In the genomic region with DNA sequence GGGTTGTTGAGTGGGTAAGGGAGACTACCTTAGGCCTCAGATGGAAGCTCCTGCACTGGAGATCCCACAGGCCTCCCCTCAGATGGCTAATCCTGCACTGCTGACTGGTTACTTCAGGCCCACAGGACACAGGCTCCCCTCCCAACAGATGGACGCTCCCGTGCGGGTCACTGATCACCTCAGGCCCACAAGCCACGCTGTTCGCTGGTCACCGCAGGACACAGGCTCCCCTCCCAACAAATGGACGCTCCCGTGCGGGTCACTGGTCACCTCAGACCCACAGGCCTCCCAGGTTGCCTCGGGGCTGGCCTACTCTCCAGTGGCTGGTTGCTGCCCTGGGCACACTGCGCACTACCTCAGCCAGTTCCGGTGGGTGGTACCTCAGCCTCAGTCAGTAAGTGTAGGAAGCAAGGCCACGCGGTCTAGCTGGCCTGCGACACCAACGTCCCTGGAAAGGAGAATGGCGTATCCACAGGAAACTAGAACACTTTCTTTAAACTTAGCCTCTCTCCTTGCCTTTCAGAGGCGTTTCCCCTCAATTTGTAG, we compare ENCODE assay signal across 20 mouse cellular contexts. TPM values are rescaled to one million over a fixed set of nuclear protein-coding genes. Genes with fewer than 3 reads are reported as not detected.
A peak's percentile ranks its signal among the peaks of the same experiment; 100 is the strongest.
DNase-seq lines count a peak whose midpoint lies in the region; ATAC-seq and TF ChIP-seq lines count a peak whose summit lies in the region.
"Had no signal": no experiment of that assay in that cellular context is flagged by ENCODE, and none has a peak within 500 bp of the region (broad histone marks: within the 10 kb centered on the region; RNA-seq: fewer than 3 reads in every experiment).

TSS of gene Fam228a (minus strand) at position 400 of the 546 bp plus-strand sequence.

- no peaks in the 10 kb centered on the region for H3K27me3 ChIP-seq in limb, embryonic 15.5 days
- H3K27me3 ChIP-seq in limb, embryonic 10.5 days (ENCODE audit: low read depth, poor library complexity, severe bottlenecking) = peaks cover 5% of the 10 kb centered on the region; the same call in 1 of the 2 replicates
- H3K27me3 ChIP-seq in E14TG2a.4 (ENCODE audit: insufficient read depth, low read length) = no peaks in the 10 kb centered on the region
- H3K27me3 ChIP-seq: embryonic facial prominence, embryonic 13.5 days; intestine, embryonic 15.5 days had no signal

- H3K9me3 ChIP-seq in limb, embryonic 15.5 days = no peaks in the 10 kb centered on the region
- H3K9me3 ChIP-seq in limb, embryonic 10.5 days (replicated peaks) = no peaks in the 10 kb centered on the region
- H3K9me3 ChIP-seq in E14TG2a.4 (ENCODE audit: low read length) = no peaks in the 10 kb centered on the region
- no peaks in the 10 kb centered on the region for H3K9me3 ChIP-seq in ES-E14 (ENCODE audit: control insufficient read depth, insufficient read depth, low read depth, low read length)
- H3K9me3 ChIP-seq: embryonic facial prominence, embryonic 13.5 days; heart, embryonic 10.5 days; intestine, embryonic 15.5 days had no signal

- H3K27ac ChIP-seq in limb, embryonic 15.5 days = no peak within 1 kb of the TSS
- H3K27ac ChIP-seq in limb, embryonic 10.5 days = no peak within 1 kb of the TSS
- no peak within 1 kb of the TSS for H3K27ac ChIP-seq in ES-E14 (ENCODE audit: insufficient read depth, low read depth, low read length, poor library complexity, severe bottlenecking)
- H3K27ac ChIP-seq: embryonic facial prominence, embryonic 13.5 days; heart, embryonic 10.5 days; hindbrain, embryonic 14.5 days; intestine, embryonic 15.5 days had no signal

- 86% methylated on average over 18 of the region's 18 CpGs for WGBS in limb, embryonic 15.5 days
- WGBS in limb, embryonic 10.5 days = 88% methylated on average over 18 of the region's 18 CpGs

- no peak for TF ChIP-seq CTCF in E14TG2a.4 (conservative IDR thresholded peaks at IDR 0.05; ENCODE audit: low read length)

- H3K4me3 ChIP-seq in limb, embryonic 15.5 days = no peak within 1 kb of the TSS
- no peak within 1 kb of the TSS for H3K4me3 ChIP-seq in limb, embryonic 10.5 days
- peak within 1 kb of the TSS; percentile 57 for H3K4me3 ChIP-seq in E14TG2a.4 (replicated peaks; ENCODE audit: low read length)
- H3K4me3 ChIP-seq in ES-E14 (ENCODE audit: insufficient read depth in 1 of 2, low read depth in 1 of 2, low read length in 2 of 2, poor library complexity in 1 of 2, severe bottlenecking in 1 of 2) = peak within 1 kb of the TSS; percentile 16 to 31; a peak in 2 of 4 replicates
- H3K4me3 ChIP-seq: embryonic facial prominence, embryonic 13.5 days; heart, embryonic 10.5 days; intestine, embryonic 15.5 days had no signal

- H3K4me1 ChIP-seq in limb, embryonic 15.5 days = no peaks in the 10 kb centered on the region
- H3K4me1 ChIP-seq in limb, embryonic 10.5 days = peaks cover 3% of the 10 kb centered on the region; the same call in 1 of the 2 replicates
- H3K4me1 ChIP-seq in E14TG2a.4 (replicated peaks; ENCODE audit: low read depth, low read length) (peaks cover 7% of the 10 kb centered on the region), ES-E14 (ENCODE audit: control insufficient read depth in 2 of 2, insufficient read depth in 2 of 2, low read length in 2 of 2, poor library complexity in 1 of 2) (peaks cover 0 to 3% of the 10 kb centered on the region in 2 experiments; a peak in 1 of 4 replicates)
- H3K4me1 ChIP-seq: embryonic facial prominence, embryonic 13.5 days; heart, embryonic 10.5 days; intestine, embryonic 15.5 days had no signal

- H3K4me2 ChIP-seq in limb, embryonic 15.5 days = no peak within 1 kb of the TSS
- H3K4me2 ChIP-seq: embryonic facial prominence, embryonic 13.5 days; hindbrain, embryonic 14.5 days; intestine, embryonic 15.5 days had no signal

- in situ Hi-C loops in ES-E14 (cut with MboI; ENCODE audit: low sequenced_read_pairs in 2 of 2, unreplicated experiment in 2 of 2) = no loop called here

- H3K36me3 ChIP-seq in limb, embryonic 15.5 days = no peaks in the 10 kb centered on the region
- no peaks in the 10 kb centered on the region for H3K36me3 ChIP-seq in limb, embryonic 10.5 days
- H3K36me3 ChIP-seq in E14TG2a.4 (ENCODE audit: insufficient read depth, low read length) (no peaks in the 10 kb centered on the region), ES-E14 (ENCODE audit: control insufficient read depth, insufficient read depth, low read length, poor library complexity, severe bottlenecking) (no peaks in the 10 kb centered on the region)
- H3K36me3 ChIP-seq: embryonic facial prominence, embryonic 13.5 days; heart, embryonic 10.5 days; intestine, embryonic 15.5 days had no signal

- 0 out of 2 replicates have a peak, but pooled peaks have one; percentile 7 for ATAC-seq in limb, embryonic 15.5 days (ENCODE audit: insufficient number of reproducible peaks, low FRiP score, low TSS enrichment, low read depth)
- ATAC-seq: forebrain, embryonic 14.5 days; intestine, embryonic 15.5 days had no signal

- no peak for DNase-seq in limb, embryonic 10.5 days (ENCODE audit: low spot score)
- DNase-seq in ES-E14 (ENCODE audit: low read depth, low spot score) = no peak
- peak; percentile 57 for DNase-seq in retina, embryonic 14.5 days (ENCODE audit: low spot score)
- DNase-seq in frontal cortex, adult 2 months (ENCODE audit: extremely low spot score in 1 of 2, low spot score in 1 of 2) = no peak
- DNase-seq in thymus, postnatal 4 days = no peak
- DNase-seq: adrenal gland, adult 8-10 months; cerebellum, adult 11 months; cerebellum, adult 8-10 months; cerebellum, postnatal 14 days; embryo, embryonic 11 days; heart, adult 18-20 months; heart, postnatal 10 days; heart, postnatal 4 days had no signal

- H3K9ac ChIP-seq in limb, embryonic 15.5 days = no peak within 1 kb of the TSS
- H3K9ac ChIP-seq in ES-E14 (ENCODE audit: insufficient read depth, low read depth, low read length, poor library complexity, severe bottlenecking) = peak within 1 kb of the TSS; percentile 35; the same call in 1 of the 2 replicates
- H3K9ac ChIP-seq: embryonic facial prominence, embryonic 13.5 days; hindbrain, embryonic 14.5 days; intestine, embryonic 15.5 days had no signal

TF ChIP-seq in ES-E14, 5 proteins besides CTCF, POLR2A, EP300 and RAD21:
- TF ChIP-seq CHD2 (IDR thresholded peaks at IDR 0.05; ENCODE audit: low read depth, low read length) (no peak), ZC3H11A (IDR thresholded peaks at IDR 0.05; ENCODE audit: borderline replicate concordance, low read depth, low read length) (no peak), ZNF384 (IDR thresholded peaks at IDR 0.05; ENCODE audit: low read depth, low read length) (no peak), MAFK (IDR thresholded peaks at IDR 0.05; ENCODE audit: insufficient read depth, low read depth, low read length) (no peak), HCFC1 (IDR thresholded peaks at IDR 0.05; ENCODE audit: borderline replicate concordance, insufficient read depth, low read length) (no peak)

RNA-seq across cellular contexts. Expression of gene Fam228a, which starts in this region (rescaled TPM):
- polyA plus RNA-seq in limb, embryonic 15.5 days (2015; fragmentation: Nextera tagmentation; extraction: Ambion mirVana) = 0.20 and 0.52 TPM in 2 replicates
- 0.13 and 0.14 TPM in 2 replicates for polyA plus RNA-seq in limb, embryonic 10.5 days (2016; fragmentation: Nextera tagmentation; extraction: Ambion mirVana)
- total RNA-seq in ES-E14 (2012; rRNA removed) = 0.31 and 0.58 TPM in 2 replicates
- polyA plus RNA-seq in frontal cortex, adult 2 months (2012; rRNA removed) = 3.9 and 5.1 TPM in 2 replicates
- total RNA-seq: heart, postnatal 4 days had no signal

Comparison
In these comparisons a context has a peak if more than half of its experiments do, and no peak if none do; other contexts are left out.
1. Peak in ATAC-seq in limb, embryonic 15.5 days; RNA of the gene not detected or under 1 TPM.
2. H3K4me3 ChIP-seq: peak in E14TG2a.4 (single experiment) and ES-E14 (2 of 2); none in limb, embryonic 15.5 days (single experiment) and limb, embryonic 10.5 days (single experiment).